Mouse (Mus musculus) megakaryocyte, embryonic 14.5 days (primary cell): ENCODE results near the gene Bzw2. TPM values are rescaled to one million over a fixed set of nuclear protein-coding genes. Genes with fewer than 3 reads are reported as not detected.

Source experiments
- H3K27me3 ChIP-seq: replicated peaks from 2 replicates; pipeline ENCODE3; 2012; ENCODE audit warnings: inconsistent platforms
- H3K36me3 ChIP-seq: replicated peaks from 2 replicates; pipeline ENCODE3; 2012; ENCODE audit warnings: low read length, inconsistent platforms, mixed read lengths
- H3K4me1 ChIP-seq: 2 replicates; pipeline ENCODE4 v1.6.1; 2012; ENCODE audit warnings: inconsistent platforms
- H3K4me3 ChIP-seq: replicated peaks from 2 replicates; pipeline ENCODE3; 2012; ENCODE audit warnings: moderate library complexity, mild to moderate bottlenecking, inconsistent platforms
- H3K9me3 ChIP-seq: 2 replicates; pipeline ENCODE4 v1.6.1; 2012; ENCODE audit warnings: inconsistent platforms
- FLI1 ChIP-seq: IDR thresholded peaks from 2 replicates; pipeline ENCODE4 v1.6.1; 2012; ENCODE audit warnings: low read length, inconsistent platforms, mixed read lengths
- GATA1 ChIP-seq: IDR thresholded peaks from 3 replicates; pipeline ENCODE4 v1.6.1; 2012; ENCODE audit warnings: mixed read lengths, low read length, inconsistent platforms, borderline replicate concordance
- polyA plus RNA-seq: library from polyadenylated mRNA; stranded (reverse); fragments of >175 nt; gene quantifications from 2 replicates; pipeline ENCODE4 v1.2.3, GENCODE M21; 2012; ENCODE audit warnings: low replicate concordance; ENCODE audit not compliant: insufficient read depth

Bzw2 gene
- polyA plus RNA-seq, 1 experiment, result 10.3 TPM

GRCm38 (mm10) chr12:36117161-36117560 lies 40.7 kb downstream of the Bzw2 start:
- Histone ChIP-seq H3K36me3 (peaks cover 83% of the 10 kb centered on the region), H3K9me3 (no peaks in the 10 kb centered on the region), H3K27me3 (no peaks in the 10 kb centered on the region), H3K4me1 (peaks cover 14% of the 10 kb centered on the region), H3K4me3 (no peak overlapping the region)
- TF ChIP-seq FLI1, result no peak

DNA sequence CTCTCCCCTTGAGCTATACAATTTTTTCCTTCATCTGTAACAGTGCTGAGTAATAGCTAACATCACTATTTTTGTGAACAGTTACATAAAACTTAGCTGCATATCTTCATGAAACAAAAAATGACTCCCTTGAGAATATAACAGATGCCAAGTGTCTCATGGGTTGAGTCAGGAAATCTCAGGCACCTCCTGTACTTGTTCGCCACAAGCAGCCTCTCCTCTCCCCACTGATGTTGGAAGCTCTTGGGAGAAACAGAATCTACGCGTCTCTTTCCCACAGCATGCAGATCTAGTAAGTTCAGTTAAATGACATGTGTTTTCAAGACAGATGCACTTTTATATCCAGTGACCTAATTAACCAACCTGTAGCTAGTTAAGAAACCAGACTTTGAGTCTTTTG lies 45.8 kb downstream of the Bzw2 start:
- TF ChIP-seq GATA1, result no peak
- no peak for TF ChIP-seq FLI1
- H3K9me3 ChIP-seq, result no peaks in the 10 kb centered on the region
- peaks cover 91% of the 10 kb centered on the region for H3K36me3 ChIP-seq
- H3K27me3 ChIP-seq, result no peaks in the 10 kb centered on the region
- H3K4me1 ChIP-seq, result peaks cover 3% of the 10 kb centered on the region; the same call in 1 of the 2 replicates
- H3K4me3 ChIP-seq, result no peak overlapping the region

DNA sequence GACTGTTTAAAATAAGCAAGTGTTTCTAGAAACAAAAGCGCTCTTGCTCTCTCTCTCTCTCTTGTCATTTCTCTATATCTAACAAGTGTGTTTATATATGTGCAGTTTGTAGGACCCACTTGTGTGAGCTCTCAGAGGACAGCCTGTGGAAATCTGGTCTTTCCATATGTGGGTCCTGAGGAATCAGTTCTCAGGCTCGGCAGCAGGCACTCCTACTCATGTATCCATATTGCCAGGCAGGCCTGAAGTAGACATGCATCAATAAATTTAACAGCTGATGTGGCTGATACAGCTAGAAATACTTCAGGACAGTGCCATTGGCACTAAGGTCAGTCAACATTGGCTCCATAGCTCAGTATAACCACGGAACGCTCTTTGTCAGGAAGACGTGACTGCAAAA lies 46.8 kb downstream of the Bzw2 start:
- TF ChIP-seq GATA1, result no peak
- TF ChIP-seq FLI1, result no peak
- H3K27me3 ChIP-seq, result no peaks in the 10 kb centered on the region
- peaks cover 3% of the 10 kb centered on the region; the same call in 1 of the 2 replicates for H3K4me1 ChIP-seq
- peaks cover 90% of the 10 kb centered on the region for H3K36me3 ChIP-seq
- H3K4me3 ChIP-seq, result no peak overlapping the region
- no peaks in the 10 kb centered on the region for H3K9me3 ChIP-seq

DNA sequence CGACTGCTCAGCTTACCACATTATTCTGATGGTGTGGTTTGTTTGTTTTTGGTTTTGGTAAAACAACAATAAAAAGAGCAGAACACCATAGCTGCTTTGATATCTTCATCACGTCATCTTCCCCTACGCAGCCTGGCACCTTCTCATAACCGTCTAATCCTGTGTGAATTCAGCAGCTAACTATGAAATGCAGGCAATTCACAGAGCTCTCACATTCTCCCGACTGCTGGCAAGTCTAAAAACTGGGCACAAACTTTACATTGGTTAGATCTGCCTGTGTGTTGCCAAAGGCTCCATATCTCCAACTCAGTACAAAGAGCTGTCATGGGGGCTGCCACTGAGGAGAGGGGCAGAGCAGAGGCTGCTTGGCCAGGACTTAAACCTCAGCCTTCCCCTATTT lies 47.4 kb downstream of the Bzw2 start:
- Histone ChIP-seq H3K36me3 (peaks cover 86% of the 10 kb centered on the region), H3K9me3 (no peaks in the 10 kb centered on the region), H3K27me3 (no peaks in the 10 kb centered on the region), H3K4me1 (peaks cover 3% of the 10 kb centered on the region; the same call in 1 of the 2 replicates), H3K4me3 (no peak overlapping the region)
- TF ChIP-seq FLI1 (no peak), GATA1 (no peak)

- H3K9me3 ChIP-seq, result no peaks in the 10 kb centered on the region
- no peak for TF ChIP-seq FLI1
- no peak for TF ChIP-seq GATA1
- H3K36me3 ChIP-seq, result peaks cover 78% of the 10 kb centered on the region
- no peaks in the 10 kb centered on the region for H3K27me3 ChIP-seq
- no peak overlapping the region for H3K4me3 ChIP-seq
- H3K4me1 ChIP-seq, result no peaks in the 10 kb centered on the region
These were observed 49.4 kb downstream of the Bzw2 start for GRCm38 (mm10) chr12:36108442-36108841.

GRCm38 (mm10) chr12:36103592-36103910 lies 54.3 kb downstream of the Bzw2 start:
- TF ChIP-seq FLI1 (no peak), GATA1 (no peak)
- Histone ChIP-seq H3K9me3 (0 out of 2 replicates have a peak, but pooled peaks cover 2% of the 10 kb centered on the region), H3K27me3 (no peaks in the 10 kb centered on the region), H3K4me1 (peaks cover 3% of the 10 kb centered on the region; the same call in 1 of the 2 replicates), H3K4me3 (no peak overlapping the region), H3K36me3 (peaks cover 52% of the 10 kb centered on the region)

DNA sequence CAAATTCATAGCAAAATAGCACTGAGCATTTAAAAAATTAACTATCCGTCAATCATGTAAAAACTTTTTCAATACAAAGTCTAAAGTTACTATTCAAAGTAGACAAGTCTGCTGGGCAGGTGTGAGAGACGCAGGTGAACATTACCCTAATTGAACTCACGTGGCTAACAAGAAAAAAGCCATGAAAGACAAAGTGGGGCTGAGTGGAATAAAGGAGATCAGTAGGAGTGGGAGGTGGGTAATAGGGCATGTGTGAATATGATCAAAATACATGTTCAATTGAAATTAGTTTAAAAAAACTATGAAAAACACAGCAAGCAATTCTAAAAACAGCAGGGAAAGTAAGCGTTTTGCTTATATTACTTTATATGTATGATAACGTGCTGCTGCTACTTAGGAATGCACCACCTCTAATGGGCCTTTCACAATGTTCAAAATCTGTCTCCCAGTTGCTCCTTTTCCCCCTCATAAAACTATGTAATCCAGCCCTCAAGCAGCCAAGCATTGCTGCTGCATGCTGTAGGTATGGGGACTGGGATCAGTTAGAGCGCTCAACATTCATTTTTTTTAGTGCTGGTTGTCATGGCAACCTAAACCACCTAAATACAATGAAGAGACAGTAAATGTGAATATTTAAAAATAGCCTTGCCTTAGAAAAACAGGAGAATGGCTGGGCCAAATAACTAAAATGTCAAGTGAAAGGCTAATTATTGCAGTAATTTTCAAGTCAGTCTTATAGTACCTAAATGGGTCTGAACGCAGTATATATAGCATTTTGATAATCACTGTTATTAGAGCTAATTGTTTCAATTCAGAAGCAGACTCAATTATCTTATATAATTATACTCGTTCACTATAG lies 54.9 kb downstream of the Bzw2 start:
- Histone ChIP-seq H3K36me3 (peaks cover 50% of the 10 kb centered on the region), H3K4me1 (peaks cover 3% of the 10 kb centered on the region; the same call in 1 of the 2 replicates), H3K4me3 (no peak overlapping the region), H3K9me3 (0 out of 2 replicates have a peak, but pooled peaks cover 2% of the 10 kb centered on the region), H3K27me3 (no peaks in the 10 kb centered on the region)
- TF ChIP-seq FLI1 (no peak), GATA1 (no peak)

GRCm38 (mm10) chr12:36095371-36095880 lies 62.5 kb downstream of the Bzw2 start:
- peaks cover 72% of the 10 kb centered on the region for H3K36me3 ChIP-seq
- H3K4me3 ChIP-seq, result no peak overlapping the region
- H3K27me3 ChIP-seq, result no peaks in the 10 kb centered on the region
- no peaks in the 10 kb centered on the region for H3K9me3 ChIP-seq
- H3K4me1 ChIP-seq, result no peaks in the 10 kb centered on the region
- TF ChIP-seq GATA1, result no peak
- no peak for TF ChIP-seq FLI1

DNA sequence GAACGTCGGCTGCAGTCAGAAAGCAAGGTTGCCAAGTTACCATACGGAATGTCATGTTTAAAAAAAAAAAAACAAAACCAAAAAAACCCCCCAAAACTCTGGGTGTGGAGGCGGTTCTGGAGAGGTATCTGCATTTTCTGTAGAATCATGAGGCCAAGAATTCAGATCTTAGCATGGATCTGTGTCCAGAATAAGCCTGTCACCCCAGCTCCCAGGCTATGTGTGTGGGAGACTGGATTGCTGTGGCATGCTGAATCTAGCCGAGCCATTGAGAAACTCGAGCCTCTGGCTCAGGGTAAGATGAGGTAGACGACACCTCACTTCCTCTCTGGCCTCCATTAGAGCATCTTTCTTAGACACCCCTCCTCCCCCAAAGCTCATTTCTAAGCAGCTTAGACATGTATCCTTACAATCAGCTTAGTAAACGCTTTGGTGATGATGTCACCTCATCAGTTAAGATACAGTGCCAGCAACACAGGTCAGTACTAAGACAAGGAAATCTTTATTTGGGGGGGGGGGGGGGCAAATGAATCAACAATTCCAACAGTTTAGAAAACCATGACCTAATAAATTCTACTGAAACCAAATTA lies 64.7 kb downstream of the Bzw2 start:
- TF ChIP-seq FLI1 (no peak), GATA1 (no peak)
- Histone ChIP-seq H3K9me3 (no peaks in the 10 kb centered on the region), H3K36me3 (peaks cover 64% of the 10 kb centered on the region), H3K27me3 (no peaks in the 10 kb centered on the region), H3K4me3 (no peak overlapping the region), H3K4me1 (no peaks in the 10 kb centered on the region)

DNA sequence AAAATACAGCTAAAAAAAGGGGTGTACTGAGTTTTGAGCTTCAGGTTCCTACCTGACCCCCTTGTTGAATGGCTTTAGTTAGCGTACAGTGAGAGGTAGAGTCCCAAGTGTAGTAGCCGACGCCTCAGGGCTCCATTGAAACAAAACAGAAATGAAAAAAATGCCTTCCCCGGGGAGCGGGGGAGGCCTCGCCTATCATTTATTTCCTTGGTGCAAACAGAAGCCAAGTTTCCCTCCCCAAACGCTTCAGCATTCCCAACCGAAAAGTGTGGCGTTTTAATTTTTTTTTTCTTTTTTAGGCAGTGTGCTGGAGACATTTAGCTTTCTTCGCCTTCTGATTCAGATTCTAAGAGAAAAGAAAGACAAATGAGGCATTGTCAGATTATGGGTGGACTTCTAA lies 65.9 kb downstream of the Bzw2 start:
- Histone ChIP-seq H3K4me3 (no peak overlapping the region), H3K9me3 (no peaks in the 10 kb centered on the region), H3K27me3 (no peaks in the 10 kb centered on the region), H3K4me1 (no peaks in the 10 kb centered on the region), H3K36me3 (peaks cover 57% of the 10 kb centered on the region)
- no peak for TF ChIP-seq GATA1
- TF ChIP-seq FLI1, result no peak
